ENCODE assay signal across 10 mouse cellular contexts in genomic region chrX:61166519-61166918, GRCm38 (mm10). TPM values are rescaled to one million over a fixed set of nuclear protein-coding genes. Genes with fewer than 3 reads are reported as not detected.
DNase-seq lines count a peak whose midpoint lies in the region; ATAC-seq and TF ChIP-seq lines count a peak whose summit lies in the region.
"Had no signal": no experiment of that assay in that cellular context is flagged by ENCODE, and none has a peak within 500 bp of the region (broad histone marks: within the 10 kb centered on the region; RNA-seq: fewer than 3 reads in every experiment).

No protein-coding gene starts in this region.

- H3K4me3 ChIP-seq in intestine, postnatal 0 days (ENCODE audit: low read depth, low read length): no peak overlapping the region
- no peak overlapping the region for H3K4me3 ChIP-seq in intestine, embryonic 15.5 days (replicated peaks)
- H3K4me3 ChIP-seq: megakaryocyte, embryonic 14.5 days had no signal

- H3K4me1 ChIP-seq in intestine, postnatal 0 days (replicated peaks; ENCODE audit: control insufficient read depth, insufficient read depth, low read length): no peaks in the 10 kb centered on the region
- no peaks in the 10 kb centered on the region for H3K4me1 ChIP-seq in intestine, embryonic 15.5 days (replicated peaks)
- H3K4me1 ChIP-seq: megakaryocyte, embryonic 14.5 days had no signal

- DNase-seq in testis, postnatal 10 days (ENCODE audit: low spot score): peak; percentile 36
- DNase-seq in testis, postnatal 14 days (ENCODE audit: low spot score): no peak
- peak; percentile 39 for DNase-seq in cerebellum, adult 8-10 months
- peak; percentile 27 for DNase-seq in retina, postnatal 1 day
- DNase-seq in gastrocnemius, adult 18-20 months (ENCODE audit: low spot score): no peak
- DNase-seq in thymus, postnatal 10 days (ENCODE audit: low spot score in 2 of 2): no peak

- 44% methylated on average over 2 of the region's 2 CpGs for WGBS in intestine, postnatal 0 days
- WGBS in intestine, embryonic 15.5 days: 37% methylated on average over 2 of the region's 2 CpGs

- H3K27me3 ChIP-seq in intestine, postnatal 0 days (replicated peaks; ENCODE audit: control insufficient read depth, insufficient read depth, low read length): no peaks in the 10 kb centered on the region
- no peaks in the 10 kb centered on the region for H3K27me3 ChIP-seq in intestine, embryonic 15.5 days (replicated peaks)

- no peak for ATAC-seq in intestine, postnatal 0 days
- no peak for ATAC-seq in intestine, embryonic 15.5 days

- TF ChIP-seq CTCF in intestine, postnatal 0 days (IDR thresholded peaks at IDR 0.05; ENCODE audit: low read depth): peak; percentile 60

- no peak overlapping the region for H3K27ac ChIP-seq in intestine, postnatal 0 days (ENCODE audit: low read depth, low read length)
- no peak overlapping the region for H3K27ac ChIP-seq in intestine, embryonic 15.5 days

- no peaks in the 10 kb centered on the region for H3K36me3 ChIP-seq in intestine, postnatal 0 days (ENCODE audit: control insufficient read depth, insufficient read depth)
- no peaks in the 10 kb centered on the region for H3K36me3 ChIP-seq in intestine, embryonic 15.5 days

- H3K9ac ChIP-seq in intestine, postnatal 0 days (ENCODE audit: low read depth, low read length): no peak overlapping the region
- no peak overlapping the region for H3K9ac ChIP-seq in intestine, embryonic 15.5 days

- H3K4me2 ChIP-seq in intestine, postnatal 0 days (replicated peaks; ENCODE audit: low read depth): no peak overlapping the region
- H3K4me2 ChIP-seq in intestine, embryonic 15.5 days (replicated peaks): no peak overlapping the region

- H3K9me3 ChIP-seq in intestine, postnatal 0 days (ENCODE audit: control insufficient read depth): no peaks in the 10 kb centered on the region
- H3K9me3 ChIP-seq in intestine, embryonic 15.5 days: no peaks in the 10 kb centered on the region
- H3K9me3 ChIP-seq: megakaryocyte, embryonic 14.5 days had no signal

RNA-seq across cellular contexts. Expression of gene Cdr1, which starts 18.8 kb away (rescaled TPM):
- 0.14 TPM in 1 of 2 replicates, not detected in the other for polyA plus RNA-seq in intestine, postnatal 0 days (2015; fragmentation: Nextera tagmentation; extraction: Ambion mirVana)
- not detected in 2 replicates for polyA plus RNA-seq in intestine, embryonic 15.5 days (2015; fragmentation: Nextera tagmentation; extraction: Ambion mirVana)
- not detected for total RNA-seq in gastrocnemius, adult 18-20 months (2021)
- polyA plus RNA-seq: heart, embryonic 16.5 days had no signal

Comparison
In these comparisons a context has a peak if more than half of its experiments do, and no peak if none do; other contexts are left out.
1. DNase-seq: peak in testis, postnatal 10 days (single experiment), cerebellum, adult 8-10 months (single experiment) and retina, postnatal 1 day (single experiment); none in testis, postnatal 14 days (single experiment), gastrocnemius, adult 18-20 months (single experiment) and thymus, postnatal 10 days (0 of 2).